ENCODE assay signal across 29 mouse cellular contexts in genomic region chr10:67932780-67933179, GRCm38 (mm10). TPM values are rescaled to one million over a fixed set of nuclear protein-coding genes. Genes with fewer than 3 reads are reported as not detected.
DNase-seq lines count a peak whose midpoint lies in the region; ATAC-seq and TF ChIP-seq lines count a peak whose summit lies in the region.
"Had no signal": no experiment of that assay in that cellular context is flagged by ENCODE, and none has a peak within 500 bp of the region (broad histone marks: within the 10 kb centered on the region; RNA-seq: fewer than 3 reads in every experiment).

No protein-coding gene starts in this region.

- no peak for TF ChIP-seq CTCF in lung, embryonic 14.5 days (IDR thresholded peaks at IDR 0.05; ENCODE audit: low read depth)
- no peak for TF ChIP-seq CTCF in lung, postnatal 0 days (IDR thresholded peaks at IDR 0.05)
- TF ChIP-seq CTCF in embryonic fibroblast, embryonic 13.5 days (IDR thresholded peaks at IDR 0.05; ENCODE audit: borderline replicate concordance, insufficient read depth, low read length): no peak
- TF ChIP-seq CTCF in kidney, adult 2 months (conservative IDR thresholded peaks at IDR 0.05; ENCODE audit: insufficient read depth, insufficient read length, low read depth, low read length): no peak

- H3K9ac ChIP-seq in lung, embryonic 14.5 days: no peak overlapping the region
- H3K9ac ChIP-seq in lung, postnatal 0 days (replicated peaks; ENCODE audit: low read depth): no peak overlapping the region
- H3K9ac ChIP-seq: embryonic facial prominence, embryonic 13.5 days; forebrain, embryonic 13.5 days; heart, embryonic 12.5 days; heart, embryonic 15.5 days; hindbrain, embryonic 13.5 days had no signal

- peak; percentile 66 for DNase-seq in lung, embryonic 14.5 days
- no peak for DNase-seq in lung, postnatal 4 days
- DNase-seq in lung, postnatal 0 days (ENCODE audit: low spot score): peak; percentile 87
- no peak for DNase-seq in lung, postnatal 14 days
- DNase-seq in kidney, adult 2 months: no peak
- DNase-seq in spleen, postnatal 10 days (ENCODE audit: low spot score in 2 of 2): no peak
- DNase-seq: adrenal gland, postnatal 10 days; adrenal gland, postnatal 36 days; cerebellum, adult 11 months; cerebellum, adult 8-10 months; cerebellum, postnatal 10 days; cerebellum, postnatal 36 days; embryo, embryonic 11 days; gastrocnemius, postnatal 25 days; heart, adult 18-20 months; heart, postnatal 10 days; heart, postnatal 36 days had no signal

- H3K9me3 ChIP-seq in lung, embryonic 14.5 days (ENCODE audit: low read depth, low read length): no peaks in the 10 kb centered on the region
- no peaks in the 10 kb centered on the region for H3K9me3 ChIP-seq in lung, postnatal 0 days (ENCODE audit: low read length)
- H3K9me3 ChIP-seq: embryonic facial prominence, embryonic 10.5 days; embryonic facial prominence, embryonic 13.5 days; heart, embryonic 12.5 days; heart, embryonic 15.5 days; hindbrain, embryonic 10.5 days; hindbrain, embryonic 13.5 days had no signal

- WGBS in lung, embryonic 14.5 days: 54% methylated on average over 11 of the region's 11 CpGs
- WGBS in lung, postnatal 0 days: 63% methylated on average over 11 of the region's 11 CpGs
- WGBS in kidney, adult 2 months: 91% methylated on average over 11 of the region's 11 CpGs

- no peak overlapping the region for H3K27ac ChIP-seq in lung, embryonic 14.5 days (ENCODE audit: low read depth)
- H3K27ac ChIP-seq in lung, postnatal 0 days (ENCODE audit: low read length): no peak overlapping the region
- 0 out of 2 replicates have a peak overlapping the region, but pooled peaks have one; percentile 4 for H3K27ac ChIP-seq in embryonic fibroblast, embryonic 13.5 days (ENCODE audit: insufficient read depth, low read length)
- H3K27ac ChIP-seq in kidney, adult 2 months (ENCODE audit: insufficient read depth, low read depth, low read length): no peak overlapping the region
- H3K27ac ChIP-seq: embryonic facial prominence, embryonic 10.5 days; embryonic facial prominence, embryonic 13.5 days; forebrain, embryonic 10.5 days; forebrain, embryonic 13.5 days; heart, embryonic 15.5 days; hindbrain, embryonic 10.5 days; hindbrain, embryonic 13.5 days had no signal

- H3K4me1 ChIP-seq in lung, embryonic 14.5 days (ENCODE audit: insufficient read depth): no peaks in the 10 kb centered on the region
- no peaks in the 10 kb centered on the region for H3K4me1 ChIP-seq in lung, postnatal 0 days (ENCODE audit: insufficient read depth, low read depth, low read length)
- H3K4me1 ChIP-seq in embryonic fibroblast, embryonic 13.5 days (ENCODE audit: control insufficient read depth, insufficient read depth, low read length): peaks cover 4% of the 10 kb centered on the region; the same call in 1 of the 2 replicates
- H3K4me1 ChIP-seq in kidney, adult 2 months (ENCODE audit: control insufficient read depth, insufficient read depth, low read length): no peaks in the 10 kb centered on the region
- H3K4me1 ChIP-seq: embryonic facial prominence, embryonic 10.5 days; embryonic facial prominence, embryonic 13.5 days; forebrain, embryonic 10.5 days; forebrain, embryonic 13.5 days; heart, embryonic 12.5 days; heart, embryonic 15.5 days; hindbrain, embryonic 10.5 days; hindbrain, embryonic 13.5 days had no signal

- TF ChIP-seq POLR2A in embryonic fibroblast, embryonic 13.5 days (IDR thresholded peaks at IDR 0.05; ENCODE audit: low read depth, low read length): no peak
- TF ChIP-seq POLR2A in kidney, adult 2 months (IDR thresholded peaks at IDR 0.05; ENCODE audit: low read depth, low read length): no peak

- H3K4me3 ChIP-seq in lung, embryonic 14.5 days (ENCODE audit: low read depth, low read length): no peak overlapping the region
- no peak overlapping the region for H3K4me3 ChIP-seq in lung, postnatal 0 days (ENCODE audit: low read depth, low read length)
- H3K4me3 ChIP-seq in embryonic fibroblast, embryonic 13.5 days (ENCODE audit: insufficient read depth, low read length): no peak overlapping the region
- no peak overlapping the region for H3K4me3 ChIP-seq in kidney, adult 2 months (ENCODE audit: insufficient read depth, low read depth, low read length)
- H3K4me3 ChIP-seq: embryonic facial prominence, embryonic 10.5 days; embryonic facial prominence, embryonic 13.5 days; forebrain, embryonic 10.5 days; forebrain, embryonic 13.5 days; heart, embryonic 12.5 days; heart, embryonic 15.5 days; hindbrain, embryonic 10.5 days; hindbrain, embryonic 13.5 days had no signal

- H3K36me3 ChIP-seq in lung, embryonic 14.5 days (ENCODE audit: insufficient read depth): no peaks in the 10 kb centered on the region
- H3K36me3 ChIP-seq in lung, postnatal 0 days (ENCODE audit: insufficient read depth, low read length): no peaks in the 10 kb centered on the region
- H3K36me3 ChIP-seq in kidney, adult 2 months (ENCODE audit: control insufficient read depth, insufficient read depth, low read length): no peaks in the 10 kb centered on the region
- H3K36me3 ChIP-seq: embryonic facial prominence, embryonic 10.5 days; embryonic facial prominence, embryonic 13.5 days; forebrain, embryonic 10.5 days; heart, embryonic 12.5 days; heart, embryonic 15.5 days; hindbrain, embryonic 10.5 days; hindbrain, embryonic 13.5 days had no signal

- 0 out of 2 replicates have a peak overlapping the region, but pooled peaks have one; percentile 23 for H3K4me2 ChIP-seq in lung, embryonic 14.5 days
- H3K4me2 ChIP-seq in lung, postnatal 0 days (replicated peaks; ENCODE audit: low read depth, low read length): no peak overlapping the region
- H3K4me2 ChIP-seq: embryonic facial prominence, embryonic 13.5 days; forebrain, embryonic 13.5 days; heart, embryonic 12.5 days; heart, embryonic 15.5 days; hindbrain, embryonic 13.5 days had no signal

- ATAC-seq in lung, embryonic 14.5 days (ENCODE audit: insufficient read depth): peak; percentile 31; the same call in 1 of the 2 replicates
- peak; percentile 75 for ATAC-seq in lung, postnatal 0 days
- ATAC-seq: forebrain, embryonic 13.5 days; forebrain, embryonic 16.5 days; hindbrain, embryonic 16.5 days; Patski had no signal

- H3K27me3 ChIP-seq in lung, embryonic 14.5 days (ENCODE audit: insufficient read depth, low read length): no peaks in the 10 kb centered on the region
- H3K27me3 ChIP-seq in lung, postnatal 0 days (replicated peaks; ENCODE audit: insufficient read depth, low read length): no peaks in the 10 kb centered on the region
- no peaks in the 10 kb centered on the region for H3K27me3 ChIP-seq in kidney, adult 2 months (replicated peaks; ENCODE audit: control insufficient read depth, insufficient read depth, low read length)
- H3K27me3 ChIP-seq: embryonic facial prominence, embryonic 13.5 days; forebrain, embryonic 13.5 days; heart, embryonic 12.5 days; heart, embryonic 15.5 days; hindbrain, embryonic 13.5 days; Patski had no signal

- TF ChIP-seq EP300 in lung, postnatal 0 days (IDR thresholded peaks at IDR 0.05): no peak

RNA-seq across cellular contexts. Expression of gene Zfp365, which starts 20.3 kb away (rescaled TPM):
- 1.9 and 2.2 TPM in 2 replicates for polyA plus RNA-seq in lung, embryonic 14.5 days (2014; fragmentation: Nextera tagmentation; extraction: Ambion mirVana)
- 2.5 and 2.6 TPM in 2 replicates for polyA plus RNA-seq in lung, postnatal 0 days (2015; fragmentation: Nextera tagmentation; extraction: Ambion mirVana)
- polyA plus RNA-seq in embryonic fibroblast, embryonic 13.5 days (2011; ENCODE audit: insufficient read length, low read depth, missing spikeins): 19.8 and 28.6 TPM in 2 replicates
- polyA plus RNA-seq in kidney, adult 2 months (2012; rRNA removed): 0.14 and 0.19 TPM in 2 replicates

RNA-seq across cellular contexts. Expression of gene Rtkn2, which starts 46.6 kb away (rescaled TPM):
- polyA plus RNA-seq in lung, embryonic 14.5 days (2014; fragmentation: Nextera tagmentation; extraction: Ambion mirVana): 14.9 and 16.0 TPM in 2 replicates
- polyA plus RNA-seq in lung, postnatal 0 days (2015; fragmentation: Nextera tagmentation; extraction: Ambion mirVana): 171 and 207 TPM in 2 replicates
- 1.2 and 3.0 TPM in 2 replicates for polyA plus RNA-seq in embryonic fibroblast, embryonic 13.5 days (2011; ENCODE audit: insufficient read length, low read depth, missing spikeins)
- 0.05 TPM in 1 of 2 replicates, not detected in the other for polyA plus RNA-seq in kidney, adult 2 months (2012; rRNA removed)

Comparison
In these comparisons a context has a peak if more than half of its experiments do, and no peak if none do; other contexts are left out.
1. DNase-seq: peak in lung, embryonic 14.5 days (single experiment) and lung, postnatal 0 days (single experiment); none in lung, postnatal 4 days (0 of 2), lung, postnatal 14 days (single experiment), kidney, adult 2 months (single experiment) and spleen, postnatal 10 days (0 of 2).
2. RNA of gene Rtkn2, which starts 46.6 kb away (polyA plus RNA-seq): 171 to 207 TPM in lung, postnatal 0 days; 14.9 to 16.0 TPM in lung, embryonic 14.5 days, 1.2 to 3.0 TPM in embryonic fibroblast, embryonic 13.5 days and 0.05 TPM in kidney, adult 2 months; every median in the first group is over 10 times any median in the second.